Mouse (Mus musculus) ES-Bruce4 (cell line): ENCODE results near the gene Nme7. TPM values are rescaled to one million over a fixed set of nuclear protein-coding genes. Genes with fewer than 3 reads are reported as not detected.

Source experiments
- H3K27ac ChIP-seq: 2 replicates; pipeline ENCODE4 v1.5.1; 2012; ENCODE audit warnings: low read length, inconsistent platforms; ENCODE audit not compliant: insufficient read depth
- H3K27me3 ChIP-seq: 2 replicates; pipeline ENCODE4 v1.6.1; 2012; ENCODE audit warnings: mild to moderate bottlenecking, low read length, inconsistent platforms; ENCODE audit not compliant: control insufficient read depth, poor library complexity, insufficient read depth, severe bottlenecking
- H3K36me3 ChIP-seq: 2 replicates; pipeline ENCODE4 v1.6.1; 2012; ENCODE audit warnings: inconsistent platforms, mild to moderate bottlenecking, low read length, moderate library complexity; ENCODE audit not compliant: control insufficient read depth, poor library complexity, insufficient read depth, severe bottlenecking
- H3K4me1 ChIP-seq: one replicate; pipeline ENCODE4 v1.8.1; 2011; ENCODE audit warnings: low read length; ENCODE audit not compliant: control insufficient read depth, insufficient read depth
- H3K4me3 ChIP-seq: 2 replicates; pipeline ENCODE4 v1.5.1; 2011; ENCODE audit warnings: low read depth, mild to moderate bottlenecking, low read length
- H3K9ac ChIP-seq: 2 replicates; pipeline ENCODE4 v1.6.1; 2012; ENCODE audit warnings: low read depth, mild to moderate bottlenecking, inconsistent platforms; ENCODE audit not compliant: poor library complexity, severe bottlenecking
- H3K9me3 ChIP-seq: replicated peaks from 2 replicates; pipeline ENCODE4 v1.6.1; 2012; ENCODE audit warnings: mild to moderate bottlenecking, low read length, inconsistent platforms; ENCODE audit not compliant: control insufficient read depth, poor library complexity, insufficient read depth, severe bottlenecking
- CTCF ChIP-seq: IDR thresholded peaks from one replicate; pipeline ENCODE4 v1.8.1; 2011; ENCODE audit warnings: low read depth, low read length
- EP300 ChIP-seq: IDR thresholded peaks from 2 replicates; pipeline ENCODE4 v1.6.1; 2011; ENCODE audit warnings: low read depth, low read length; ENCODE audit not compliant: insufficient read depth
- POLR2A ChIP-seq: IDR thresholded peaks from one replicate; pipeline ENCODE4 v1.8.1; 2011; ENCODE audit warnings: low read length; ENCODE audit not compliant: insufficient read depth
- polyA plus RNA-seq: library from polyadenylated mRNA; stranded (reverse); fragments of >200 nt; gene quantifications from 2 replicates; pipeline ENCODE4 v1.2.4, GENCODE M21; 2011; ENCODE audit warnings: low read depth; ENCODE audit not compliant: missing spikeins, insufficient read depth, insufficient read length

Nme7 gene
- polyA plus RNA-seq, 1 experiment = 48.8 TPM

DNA sequence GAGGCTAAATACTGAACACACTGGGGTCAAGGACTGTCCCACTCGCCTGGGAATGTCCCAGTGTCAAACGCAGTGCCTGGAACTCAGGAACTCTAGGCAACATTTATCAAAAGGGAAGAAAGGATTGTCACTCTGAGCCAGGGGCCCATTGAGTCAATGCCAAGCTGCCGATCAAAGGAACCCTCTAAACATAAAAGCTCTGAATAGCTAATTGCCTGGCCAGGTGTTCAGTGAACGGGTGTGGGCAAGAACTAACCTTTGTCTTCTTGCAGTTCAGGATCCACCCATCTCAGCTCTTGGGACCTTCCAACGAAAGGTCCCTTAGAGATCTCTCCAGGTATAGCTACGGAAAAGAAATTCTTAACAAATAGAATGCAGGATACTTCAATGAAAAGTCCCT is 167.1 kb downstream of the Nme7 start:
- Histone ChIP-seq H3K27ac (no peak overlapping the region), H3K4me1 (peaks cover 2% of the 10 kb centered on the region), H3K9ac (no peak overlapping the region), H3K36me3 (no peaks in the 10 kb centered on the region), H3K9me3 (no peaks in the 10 kb centered on the region; the same call in 1 of the 2 replicates), H3K4me3 (no peak overlapping the region), H3K27me3 (no peaks in the 10 kb centered on the region)
- no peak for TF ChIP-seq CTCF
- no peak for TF ChIP-seq POLR2A
- TF ChIP-seq EP300 = no peak

DNA sequence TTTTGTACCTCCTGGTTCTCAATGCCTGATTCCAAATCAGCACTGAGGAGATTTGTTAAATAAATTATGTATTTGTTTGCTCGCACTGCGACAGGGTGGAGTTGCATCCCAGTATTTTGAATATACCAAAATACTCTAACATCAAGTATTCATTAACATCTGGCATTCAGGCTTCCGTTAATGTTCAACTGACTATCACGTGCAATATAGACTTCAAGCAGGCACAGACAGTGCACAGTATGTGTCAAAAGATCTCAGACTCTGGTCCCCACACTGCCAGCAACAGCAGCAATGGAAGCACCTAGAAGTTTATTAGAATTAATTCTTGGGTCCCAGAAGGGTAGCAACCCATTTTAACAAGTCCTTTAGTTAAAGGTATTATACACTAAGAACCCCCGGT is 167.7 kb downstream of the Nme7 start:
- Histone ChIP-seq H3K36me3 (no peaks in the 10 kb centered on the region), H3K4me1 (peaks cover 2% of the 10 kb centered on the region), H3K27me3 (no peaks in the 10 kb centered on the region), H3K9ac (no peak overlapping the region), H3K4me3 (no peak overlapping the region), H3K27ac (no peak overlapping the region), H3K9me3 (no peaks in the 10 kb centered on the region; the same call in 1 of the 2 replicates)
- no peak for TF ChIP-seq EP300
- no peak for TF ChIP-seq POLR2A
- no peak for TF ChIP-seq CTCF

DNA sequence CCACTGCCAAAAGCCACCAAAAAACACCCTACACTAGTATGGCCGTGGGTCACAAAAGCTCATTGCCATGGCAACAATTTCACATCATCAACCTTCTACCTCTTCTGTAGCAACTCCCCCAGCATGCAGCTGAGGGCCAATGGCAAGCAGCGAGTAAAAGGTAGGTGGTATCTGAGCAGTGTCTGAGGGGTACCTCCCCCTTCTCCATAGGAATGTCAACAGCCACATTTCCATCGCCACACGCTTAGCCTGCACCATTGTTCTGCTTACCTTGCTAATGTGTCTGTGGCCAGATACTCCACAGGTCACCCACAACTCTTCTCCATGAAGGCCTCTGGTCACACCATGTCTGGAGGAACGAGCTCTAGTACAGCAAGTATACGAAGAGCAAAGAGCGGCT is 169.5 kb downstream of the Nme7 start:
- Histone ChIP-seq H3K4me3 (no peak overlapping the region), H3K36me3 (no peaks in the 10 kb centered on the region), H3K9me3 (no peaks in the 10 kb centered on the region; the same call in 1 of the 2 replicates), H3K9ac (no peak overlapping the region), H3K4me1 (peaks cover 2% of the 10 kb centered on the region), H3K27ac (no peak overlapping the region), H3K27me3 (no peaks in the 10 kb centered on the region)
- TF ChIP-seq CTCF (no peak), POLR2A (no peak), EP300 (no peak)

DNA sequence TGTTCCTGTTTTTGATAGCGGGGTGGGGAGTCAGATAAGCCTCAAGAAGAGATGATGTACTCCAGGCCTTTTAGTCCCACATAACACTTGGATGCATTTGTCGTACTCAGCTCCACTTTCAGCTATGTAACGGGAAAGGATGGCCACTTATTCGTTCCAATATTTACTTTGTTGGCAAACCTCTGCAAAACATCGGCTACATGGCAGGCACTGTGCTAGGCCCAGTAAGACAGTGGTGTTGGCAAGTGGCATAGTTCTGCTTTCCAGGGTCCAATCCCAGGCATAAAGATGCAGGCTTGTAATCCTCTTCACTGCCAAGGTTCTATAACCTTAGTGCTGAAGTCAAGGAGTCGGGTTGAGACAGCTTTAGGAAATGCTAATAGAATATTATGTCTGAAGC is 170.4 kb downstream of the Nme7 start:
- Histone ChIP-seq H3K4me1 (peaks cover 2% of the 10 kb centered on the region), H3K27ac (no peak overlapping the region), H3K9me3 (no peaks in the 10 kb centered on the region; the same call in 1 of the 2 replicates), H3K4me3 (no peak overlapping the region), H3K9ac (no peak overlapping the region), H3K27me3 (no peaks in the 10 kb centered on the region), H3K36me3 (no peaks in the 10 kb centered on the region)
- TF ChIP-seq CTCF = no peak
- TF ChIP-seq EP300 = no peak
- TF ChIP-seq POLR2A = no peak

DNA sequence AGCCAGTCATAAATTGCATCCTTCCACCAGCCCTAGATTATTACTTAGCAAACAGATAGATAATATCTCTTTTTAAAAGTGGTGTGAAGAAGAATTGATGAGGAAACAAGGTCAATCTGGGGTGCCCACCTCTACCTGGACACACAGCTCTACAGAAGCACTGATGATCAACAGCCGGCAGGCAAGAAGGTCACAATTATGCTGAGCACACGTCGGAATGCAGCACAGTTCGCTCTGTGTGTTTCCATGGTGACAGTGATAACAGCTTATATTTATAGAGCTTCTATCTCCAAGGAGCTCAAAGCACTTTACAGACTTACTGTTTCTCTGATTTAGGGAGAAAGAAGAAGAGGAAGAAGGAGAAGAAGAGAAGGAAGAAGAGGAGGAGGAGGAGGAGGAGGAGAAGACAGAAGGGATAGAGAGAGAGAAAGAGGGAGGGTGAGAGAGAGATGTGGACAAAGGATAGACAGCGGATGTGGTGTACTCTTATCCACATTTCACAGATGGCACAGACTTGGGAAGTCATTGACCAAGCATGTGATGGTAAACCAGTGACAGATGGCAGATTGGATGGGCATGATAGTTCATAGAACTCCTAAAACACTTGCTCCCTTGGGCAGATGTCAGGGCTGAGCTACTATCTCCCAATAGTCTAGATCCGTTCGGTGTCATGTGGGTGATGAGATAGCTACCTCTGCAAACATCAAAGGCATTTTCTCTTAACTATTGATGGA is 171.0 kb downstream of the Nme7 start:
- no peaks in the 10 kb centered on the region for H3K27me3 ChIP-seq
- no peak for TF ChIP-seq EP300
- TF ChIP-seq CTCF = no peak
- no peak for TF ChIP-seq POLR2A

DNA sequence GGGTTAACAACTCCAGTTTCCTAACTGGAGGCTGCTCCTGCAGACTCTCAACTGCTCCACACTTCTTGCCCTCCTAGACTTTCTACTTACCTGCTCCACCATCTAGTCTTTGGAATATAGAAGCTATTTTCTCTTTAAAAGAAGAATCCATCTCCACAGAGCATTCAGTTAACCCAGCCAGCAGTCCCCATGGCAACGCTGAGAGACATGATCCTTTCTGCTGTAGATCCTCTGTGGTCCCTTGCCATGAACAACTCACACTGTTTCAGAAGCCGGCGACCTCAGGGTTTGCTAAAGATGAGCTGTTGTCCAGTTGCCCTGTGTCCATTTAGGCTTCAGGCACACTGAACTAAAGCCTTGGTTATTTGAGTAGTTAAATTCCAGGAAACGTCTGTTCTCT is 172.0 kb downstream of the Nme7 start:
- no peak overlapping the region for H3K9ac ChIP-seq

More for the DNA sequence above, 171.0 kb downstream of the Nme7 start:
- Histone ChIP-seq H3K4me3 (no peak overlapping the region), H3K9me3 (no peaks in the 10 kb centered on the region; the same call in 1 of the 2 replicates), H3K4me1 (peaks cover 2% of the 10 kb centered on the region), H3K27ac (no peak overlapping the region), H3K36me3 (no peaks in the 10 kb centered on the region), H3K9ac (no peak overlapping the region)

More for the DNA sequence above, 172.0 kb downstream of the Nme7 start:
- no peak overlapping the region for H3K27ac ChIP-seq
- TF ChIP-seq CTCF (no peak), EP300 (no peak), POLR2A (no peak)
- H3K27me3 ChIP-seq = no peaks in the 10 kb centered on the region
- H3K36me3 ChIP-seq = no peaks in the 10 kb centered on the region
- no peaks in the 10 kb centered on the region for H3K4me1 ChIP-seq
- no peaks in the 10 kb centered on the region; the same call in 1 of the 2 replicates for H3K9me3 ChIP-seq
- no peak overlapping the region for H3K4me3 ChIP-seq
